Mouse (Mus musculus) mouse embryonic stem cell (cell line): ENCODE data around the gene Crybg1.

Source experiments
- in situ Hi-C, 2 experiments: fragments of 300-500 bp; cut with MboI; formaldehyde crosslinking; loops; 1 replicate in 1 of 2; 3 replicates in 1 of 2; pipeline ENCODE4 v1.14.3; 2019 to 2020; ENCODE audit warnings: low sequenced_read_pairs in 2 of 2, low pct_unique_long_range_greater_than_20kb in 1 of 2, mixed read lengths in 1 of 2; ENCODE audit not compliant: unreplicated experiment in 1 of 2

Crybg1 gene

DNA sequence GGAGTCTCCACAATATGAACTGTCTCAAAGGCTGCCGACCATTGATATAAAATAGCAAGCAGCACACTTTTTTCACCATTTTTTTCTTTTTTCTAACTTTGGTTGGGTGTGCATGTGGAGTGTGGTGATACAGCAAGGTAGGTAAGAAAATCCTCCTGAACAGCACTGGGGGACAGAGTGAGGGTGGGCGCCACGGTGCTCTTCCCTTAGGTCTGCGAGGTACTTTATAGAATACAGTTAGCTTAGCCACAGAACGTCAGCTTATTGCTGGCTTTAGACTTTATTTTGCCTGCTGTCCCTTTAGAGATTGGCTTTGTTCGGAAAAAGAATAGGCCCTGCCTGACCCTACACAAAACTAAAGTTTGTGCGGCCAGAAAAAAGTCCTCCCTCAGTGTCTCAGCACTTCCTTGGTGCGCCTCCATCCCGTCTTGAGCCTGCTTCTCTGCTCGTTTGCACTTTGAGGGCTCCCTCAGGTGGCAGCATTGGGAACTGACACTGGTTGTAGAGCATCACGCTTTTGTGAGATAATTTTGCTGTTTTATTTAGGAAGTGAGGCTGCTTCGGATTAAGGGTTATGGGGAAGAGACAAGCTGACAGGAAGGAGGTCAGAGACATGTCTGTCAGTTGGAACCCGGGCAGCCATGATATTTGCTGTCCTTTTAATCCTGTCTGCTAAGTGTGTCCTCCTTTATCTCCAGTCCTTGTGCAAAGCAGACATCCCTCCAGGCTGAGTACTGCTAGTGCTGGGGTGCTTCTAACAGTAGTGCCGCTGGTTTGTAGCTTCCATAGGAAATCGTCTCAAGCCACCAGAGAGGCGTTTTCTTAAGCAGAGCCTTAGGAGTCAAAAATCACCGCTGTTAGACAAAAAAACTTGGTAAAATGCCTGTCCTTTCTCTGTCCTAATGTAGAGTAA lies 229.7 kb downstream of the Crybg1 start:
- in situ Hi-C loops: loop anchor here (10.0 kb wide), 2 partner anchors 334 to 344 kb away; partner anchors contain the start of gene Cd24a (in 1 of the 2)

DNA sequence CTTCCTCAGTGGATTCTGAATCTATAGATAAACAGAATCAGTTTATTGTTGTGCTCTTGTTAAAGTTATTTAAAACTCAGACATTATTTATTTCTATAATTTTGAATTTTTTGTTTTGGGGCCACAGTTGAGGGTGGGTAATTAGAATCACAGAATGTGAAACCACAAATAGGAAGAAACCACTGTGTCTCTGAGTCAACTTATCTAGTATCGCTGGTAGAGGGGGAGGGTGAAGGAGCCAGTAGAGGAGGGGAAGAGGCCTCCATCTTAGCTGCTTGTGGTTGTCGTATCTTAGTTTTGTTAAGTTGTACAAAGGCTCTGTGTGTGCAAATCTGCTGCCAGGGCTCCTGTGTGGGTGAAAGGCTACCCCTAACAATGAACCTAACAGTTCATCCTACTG lies 231.9 kb downstream of the Crybg1 start:
- in situ Hi-C loops: loop anchor here (10.0 kb wide), 2 partner anchors 332 to 342 kb away; partner anchors contain the start of gene Cd24a (in 1 of the 2)

- in situ Hi-C loops: loop anchor here (10.0 kb wide), 2 partner anchors 331 to 341 kb away; partner anchors contain the start of gene Cd24a (in 1 of the 2)
Measured at GRCm38 (mm10) chr10:43916181-43916580, 232.5 kb downstream of the Crybg1 start.

DNA sequence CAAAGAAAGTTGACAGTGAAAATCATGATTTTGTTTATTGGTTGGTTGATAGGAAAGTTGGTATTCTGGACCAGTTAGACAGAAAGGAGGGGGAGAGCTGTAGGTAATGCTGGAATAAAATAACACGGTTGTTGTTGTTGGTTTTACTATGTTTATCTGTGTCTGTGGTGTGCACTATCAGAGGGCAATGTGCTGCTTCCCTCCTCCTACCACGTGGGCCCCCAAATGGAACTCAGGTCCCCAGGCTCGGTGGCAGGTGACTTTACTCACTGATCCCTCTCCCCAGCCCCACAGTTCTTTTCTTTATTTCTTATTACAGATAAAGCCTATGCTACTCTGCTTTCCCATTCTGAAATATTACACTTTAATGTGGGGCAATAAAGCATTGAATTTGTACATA lies 236.4 kb downstream of the Crybg1 start:
- in situ Hi-C loops: loop anchor here (10.0 kb wide), 2 partner anchors 327 to 337 kb away; partner anchors contain the start of gene Cd24a (in 1 of the 2)

GRCm38 (mm10) chr10:43910873-43911142 lies 237.8 kb downstream of the Crybg1 start:
- in situ Hi-C loops: loop anchor here (10.0 kb wide), 2 partner anchors 326 to 336 kb away; partner anchors contain the start of gene Cd24a (in 1 of the 2)

DNA sequence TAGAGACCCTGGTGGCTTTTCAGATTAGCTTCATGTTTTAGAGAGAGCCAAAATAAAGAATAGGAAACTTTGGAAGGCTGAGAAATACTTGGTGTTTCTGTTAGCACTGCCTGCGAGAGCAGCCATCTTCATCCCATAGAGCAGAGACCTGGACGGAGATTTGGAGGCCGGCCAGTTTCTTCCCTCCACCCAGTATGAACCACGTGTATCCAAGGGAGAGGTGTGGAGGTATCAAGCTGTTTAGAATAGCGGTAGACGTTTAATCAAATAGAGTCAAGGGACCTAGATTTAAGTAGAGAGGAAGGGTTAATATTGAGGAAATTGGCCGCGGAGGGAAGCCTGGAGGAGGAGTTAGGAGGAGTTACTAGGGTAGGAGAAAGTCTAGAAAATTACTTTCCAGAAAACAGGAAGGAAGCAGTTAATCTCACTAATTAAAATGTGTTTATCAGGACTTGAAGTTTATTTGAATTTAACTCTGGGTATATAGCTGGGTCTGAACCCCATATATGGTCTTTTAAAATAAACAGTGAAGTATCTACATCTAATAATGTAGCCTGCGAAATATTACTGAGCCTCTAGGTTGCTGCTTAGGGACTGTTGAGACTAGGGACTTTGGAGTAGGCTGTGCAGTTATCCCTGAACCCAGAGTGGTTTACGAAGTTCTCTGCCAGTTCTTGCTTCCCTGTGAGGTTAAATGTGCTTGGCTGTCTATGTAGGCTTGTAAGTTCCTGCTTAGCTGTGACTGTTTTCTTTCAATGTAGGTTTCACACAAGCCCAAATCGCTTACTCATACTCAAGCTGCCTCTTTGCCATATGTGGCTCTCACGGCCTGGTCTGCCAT lies 238.4 kb downstream of the Crybg1 start:
- in situ Hi-C loops: loop anchor here (10.0 kb wide), 2 partner anchors 325 to 335 kb away; partner anchors contain the start of gene Cd24a (in 1 of the 2)

DNA sequence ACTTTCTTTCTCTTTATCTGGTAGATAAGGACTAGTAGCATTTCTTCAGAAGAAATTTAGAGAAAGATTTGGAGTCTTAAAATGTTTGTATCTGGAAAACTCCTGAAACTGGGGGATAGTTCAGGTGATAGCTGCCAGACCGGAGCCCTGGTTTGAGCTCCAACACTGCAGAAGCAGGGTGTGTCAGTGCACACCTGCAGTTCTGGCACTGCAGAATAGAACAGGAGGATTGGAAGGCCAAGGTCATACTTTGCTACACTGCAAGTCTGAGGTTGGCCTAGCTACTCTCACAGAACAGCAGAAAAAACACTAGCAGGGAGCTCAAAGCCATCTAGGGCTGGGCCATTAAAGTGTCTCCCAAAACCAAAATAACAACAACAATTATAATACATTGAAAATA lies 244.1 kb downstream of the Crybg1 start:
- in situ Hi-C loops: no loop called here

DNA sequence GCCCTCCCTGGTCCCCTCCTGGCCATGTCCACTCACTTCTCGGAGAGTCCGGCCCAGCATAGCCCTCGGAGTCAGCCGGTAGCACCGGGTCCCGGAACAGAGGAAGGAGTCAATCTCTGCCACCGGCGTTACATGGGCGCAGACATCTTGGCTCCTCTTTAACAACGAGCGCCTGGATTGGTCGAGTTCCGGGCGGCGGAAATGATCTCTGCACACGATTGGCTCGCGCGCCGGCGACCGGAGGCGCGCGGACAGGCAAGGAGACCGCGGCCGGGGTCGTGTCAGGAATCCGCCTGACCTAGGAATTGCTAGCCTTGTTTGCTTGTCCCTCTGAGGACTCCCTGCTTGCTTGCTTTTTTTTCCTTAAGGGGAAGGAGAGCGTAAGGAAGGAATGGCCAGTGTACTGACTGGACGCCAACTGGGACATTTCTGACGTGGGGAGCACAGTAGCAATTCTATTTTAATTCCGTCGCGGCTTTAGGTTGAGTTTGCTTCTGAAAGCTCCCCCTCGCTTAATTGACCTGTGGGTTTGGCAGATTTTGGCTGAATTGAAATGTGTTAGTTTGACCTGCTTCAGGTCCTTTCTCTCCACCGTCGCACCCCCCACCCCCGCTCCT lies 247.0 kb downstream of the Crybg1 start, which contains the start of the genes Qrsl1 and Rtn4ip1:
Gene Qrsl1 (minus strand): TSS at position 168 of the 617 bp plus-strand sequence.
Gene Rtn4ip1 (plus strand): TSS at position 230 of the 617 bp plus-strand sequence.
- in situ Hi-C loops: no loop called here

- in situ Hi-C loops: no loop called here
Measured at GRCm38 (mm10) chr10:43900883-43901570, 247.6 kb downstream of the Crybg1 start.
